Mouse (Mus musculus): ENCODE measurements around the gene Ifna5. TPM values are rescaled to one million over a fixed set of nuclear protein-coding genes. Genes with fewer than 3 reads are reported as not detected.
"Not testable (repeated sequence)": the region's sequence is repeated elsewhere in the genome, so short reads cannot be mapped to it uniquely, and the experiment has no call there.

Gene Ifna5
- not detected in 2 replicates for polyA plus RNA-seq (2015; fragmentation: Nextera tagmentation; extraction: Ambion mirVana)

GRCm38 (mm10) chr4:88835225-88835624 is at the start of gene Ifna5:
Ifna5 (plus strand) TSS chr4:88835525.
- 70% methylated on average over 1 of the region's 1 CpGs for WGBS
- H3K27ac ChIP-seq (ENCODE audit: low read length); H3K4me3 ChIP-seq (ENCODE audit: low read length); H3K27me3 ChIP-seq (ENCODE audit: control insufficient read depth, insufficient read depth, low read length); H3K4me2 ChIP-seq (ENCODE audit: low read depth, low read length); H3K36me3 ChIP-seq (ENCODE audit: control insufficient read depth, insufficient read depth); H3K9ac ChIP-seq (ENCODE audit: low read length); ATAC-seq (replicated peaks; ENCODE audit: extremely low read depth, insufficient read depth, low FRiP score); H3K4me1 ChIP-seq (ENCODE audit: control insufficient read depth, insufficient read depth, low read length); H3K9me3 ChIP-seq (replicated peaks; ENCODE audit: control insufficient read depth, low read length): not testable (repeated sequence)

- not testable (repeated sequence) for H3K9me3 ChIP-seq (replicated peaks; ENCODE audit: control insufficient read depth, low read length); H3K4me2 ChIP-seq (ENCODE audit: low read depth, low read length); ATAC-seq (replicated peaks; ENCODE audit: extremely low read depth, insufficient read depth, low FRiP score); H3K27me3 ChIP-seq (ENCODE audit: control insufficient read depth, insufficient read depth, low read length); H3K9ac ChIP-seq (ENCODE audit: low read length); H3K4me3 ChIP-seq (ENCODE audit: low read length); H3K27ac ChIP-seq (ENCODE audit: low read length); H3K4me1 ChIP-seq (ENCODE audit: control insufficient read depth, insufficient read depth, low read length); H3K36me3 ChIP-seq (ENCODE audit: control insufficient read depth, insufficient read depth)
- WGBS: 0% methylated on average over 1 of the region's 28 CpGs
These were observed 46.9 kb upstream of the Ifna5 start, which contains the start of gene Gm13277 for GRCm38 (mm10) chr4:88788402-88788801. Gm13277 (plus strand) TSS chr4:88788632.

DNA sequence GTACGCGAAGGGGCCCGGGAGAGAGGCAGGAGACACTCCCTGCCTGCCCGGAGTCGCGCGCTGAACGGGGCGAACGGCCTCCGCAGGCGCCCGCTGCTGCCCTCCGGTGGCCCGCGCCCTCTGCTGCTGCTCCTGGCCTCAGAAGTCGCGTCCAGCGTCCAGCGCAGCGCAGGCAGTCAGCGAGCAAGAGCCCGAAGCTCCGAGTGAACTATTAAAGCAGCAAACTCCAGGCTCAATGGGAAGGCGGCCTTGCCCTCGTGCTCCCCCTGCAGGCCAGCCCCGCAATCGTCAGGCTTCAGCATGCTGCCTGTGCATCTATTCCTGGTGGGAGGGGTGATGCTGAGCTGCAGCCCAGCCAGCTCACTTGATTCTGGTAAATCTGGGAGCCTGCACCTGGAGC is 44.1 kb upstream of the Ifna5 start, which contains the start of gene Gm13278:
Gene Gm13278, plus strand, starts transcription at position 301 of the 400 bp plus-strand sequence.
- not testable (repeated sequence) for ATAC-seq (replicated peaks; ENCODE audit: extremely low read depth, insufficient read depth, low FRiP score); H3K36me3 ChIP-seq (ENCODE audit: control insufficient read depth, insufficient read depth); H3K4me3 ChIP-seq (ENCODE audit: low read length); H3K27me3 ChIP-seq (ENCODE audit: control insufficient read depth, insufficient read depth, low read length); H3K4me1 ChIP-seq (ENCODE audit: control insufficient read depth, insufficient read depth, low read length); H3K9me3 ChIP-seq (replicated peaks; ENCODE audit: control insufficient read depth, low read length); H3K9ac ChIP-seq (ENCODE audit: low read length); H3K27ac ChIP-seq (ENCODE audit: low read length); H3K4me2 ChIP-seq (ENCODE audit: low read depth, low read length)
- WGBS: no CpG with 5 or more reads among the region's 28 CpGs

GRCm38 (mm10) chr4:88793936-88794675 is 41.2 kb upstream of the Ifna5 start, which contains the start of gene Gm13275:
Gm13275 (plus strand) TSS chr4:88794487.
- not testable (repeated sequence) for ATAC-seq (replicated peaks; ENCODE audit: extremely low read depth, insufficient read depth, low FRiP score); H3K9me3 ChIP-seq (replicated peaks; ENCODE audit: control insufficient read depth, low read length)
- WGBS: 0% methylated on average over 10 of the region's 52 CpGs

DNA sequence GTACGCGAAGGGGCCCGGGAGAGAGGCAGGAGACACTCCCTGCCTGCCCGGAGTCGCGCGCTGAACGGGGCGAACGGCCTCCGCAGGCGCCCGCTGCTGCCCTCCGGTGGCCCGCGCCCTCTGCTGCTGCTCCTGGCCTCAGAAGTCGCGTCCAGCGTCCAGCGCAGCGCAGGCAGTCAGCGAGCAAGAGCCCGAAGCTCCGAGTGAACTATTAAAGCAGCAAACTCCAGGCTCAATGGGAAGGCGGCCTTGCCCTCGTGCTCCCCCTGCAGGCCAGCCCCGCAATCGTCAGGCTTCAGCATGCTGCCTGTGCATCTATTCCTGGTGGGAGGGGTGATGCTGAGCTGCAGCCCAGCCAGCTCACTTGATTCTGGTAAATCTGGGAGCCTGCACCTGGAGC is 38.2 kb upstream of the Ifna5 start, which contains the start of gene Gm13279:
Gene Gm13279, plus strand, starts transcription at position 301 of the 400 bp plus-strand sequence.
- H3K36me3 ChIP-seq (ENCODE audit: control insufficient read depth, insufficient read depth); H3K4me2 ChIP-seq (ENCODE audit: low read depth, low read length); H3K27ac ChIP-seq (ENCODE audit: low read length); ATAC-seq (replicated peaks; ENCODE audit: extremely low read depth, insufficient read depth, low FRiP score); H3K9ac ChIP-seq (ENCODE audit: low read length); H3K4me1 ChIP-seq (ENCODE audit: control insufficient read depth, insufficient read depth, low read length); H3K27me3 ChIP-seq (ENCODE audit: control insufficient read depth, insufficient read depth, low read length); H3K9me3 ChIP-seq (replicated peaks; ENCODE audit: control insufficient read depth, low read length); H3K4me3 ChIP-seq (ENCODE audit: low read length): not testable (repeated sequence)
- WGBS: no CpG with 5 or more reads among the region's 28 CpGs

More at GRCm38 (mm10) chr4:88793936-88794675, 41.2 kb upstream of the Ifna5 start, which contains the start of gene Gm13275:
- not testable (repeated sequence) for H3K9ac ChIP-seq (ENCODE audit: low read length); H3K4me2 ChIP-seq (ENCODE audit: low read depth, low read length); H3K36me3 ChIP-seq (ENCODE audit: control insufficient read depth, insufficient read depth); H3K4me3 ChIP-seq (ENCODE audit: low read length); H3K27ac ChIP-seq (ENCODE audit: low read length); H3K4me1 ChIP-seq (ENCODE audit: control insufficient read depth, insufficient read depth, low read length); H3K27me3 ChIP-seq (ENCODE audit: control insufficient read depth, insufficient read depth, low read length)

GRCm38 (mm10) chr4:88799365-88799764 is 36.0 kb upstream of the Ifna5 start, which contains the start of gene Gm13285:
Gm13285 (plus strand) TSS chr4:88799665.
- ATAC-seq (replicated peaks; ENCODE audit: extremely low read depth, insufficient read depth, low FRiP score); H3K27me3 ChIP-seq (ENCODE audit: control insufficient read depth, insufficient read depth, low read length); H3K27ac ChIP-seq (ENCODE audit: low read length); H3K36me3 ChIP-seq (ENCODE audit: control insufficient read depth, insufficient read depth); H3K4me1 ChIP-seq (ENCODE audit: control insufficient read depth, insufficient read depth, low read length); H3K9me3 ChIP-seq (replicated peaks; ENCODE audit: control insufficient read depth, low read length); H3K9ac ChIP-seq (ENCODE audit: low read length); H3K4me2 ChIP-seq (ENCODE audit: low read depth, low read length); H3K4me3 ChIP-seq (ENCODE audit: low read length): not testable (repeated sequence)
- WGBS: 8% methylated on average over 5 of the region's 7 CpGs

DNA sequence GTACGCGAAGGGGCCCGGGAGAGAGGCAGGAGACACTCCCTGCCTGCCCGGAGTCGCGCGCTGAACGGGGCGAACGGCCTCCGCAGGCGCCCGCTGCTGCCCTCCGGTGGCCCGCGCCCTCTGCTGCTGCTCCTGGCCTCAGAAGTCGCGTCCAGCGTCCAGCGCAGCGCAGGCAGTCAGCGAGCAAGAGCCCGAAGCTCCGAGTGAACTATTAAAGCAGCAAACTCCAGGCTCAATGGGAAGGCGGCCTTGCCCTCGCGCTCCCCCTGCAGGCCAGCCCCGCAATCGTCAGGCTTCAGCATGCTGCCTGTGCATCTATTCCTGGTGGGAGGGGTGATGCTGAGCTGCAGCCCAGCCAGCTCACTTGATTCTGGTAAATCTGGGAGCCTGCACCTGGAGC is 32.4 kb upstream of the Ifna5 start, which contains the start of gene Gm13287:
Gene Gm13287, plus strand, starts transcription at position 301 of the 400 bp plus-strand sequence.
- H3K36me3 ChIP-seq (ENCODE audit: control insufficient read depth, insufficient read depth); H3K27me3 ChIP-seq (ENCODE audit: control insufficient read depth, insufficient read depth, low read length); H3K4me3 ChIP-seq (ENCODE audit: low read length); H3K9me3 ChIP-seq (replicated peaks; ENCODE audit: control insufficient read depth, low read length); ATAC-seq (replicated peaks; ENCODE audit: extremely low read depth, insufficient read depth, low FRiP score); H3K9ac ChIP-seq (ENCODE audit: low read length); H3K4me1 ChIP-seq (ENCODE audit: control insufficient read depth, insufficient read depth, low read length); H3K4me2 ChIP-seq (ENCODE audit: low read depth, low read length); H3K27ac ChIP-seq (ENCODE audit: low read length): not testable (repeated sequence)
- WGBS: no CpG with 5 or more reads among the region's 29 CpGs

GRCm38 (mm10) chr4:88805231-88805630 is 30.1 kb upstream of the Ifna5 start, which contains the start of gene Gm13288:
Gm13288 (plus strand) TSS chr4:88805531.
- not testable (repeated sequence) for H3K27ac ChIP-seq (ENCODE audit: low read length); H3K4me1 ChIP-seq (ENCODE audit: control insufficient read depth, insufficient read depth, low read length); H3K4me2 ChIP-seq (ENCODE audit: low read depth, low read length); ATAC-seq (replicated peaks; ENCODE audit: extremely low read depth, insufficient read depth, low FRiP score); H3K9ac ChIP-seq (ENCODE audit: low read length); H3K9me3 ChIP-seq (replicated peaks; ENCODE audit: control insufficient read depth, low read length); H3K36me3 ChIP-seq (ENCODE audit: control insufficient read depth, insufficient read depth); H3K27me3 ChIP-seq (ENCODE audit: control insufficient read depth, insufficient read depth, low read length)
- H3K4me3 ChIP-seq (ENCODE audit: low read length): peak within 1 kb of the TSS; percentile 34
- WGBS: no CpG with 5 or more reads among the region's 8 CpGs

DNA sequence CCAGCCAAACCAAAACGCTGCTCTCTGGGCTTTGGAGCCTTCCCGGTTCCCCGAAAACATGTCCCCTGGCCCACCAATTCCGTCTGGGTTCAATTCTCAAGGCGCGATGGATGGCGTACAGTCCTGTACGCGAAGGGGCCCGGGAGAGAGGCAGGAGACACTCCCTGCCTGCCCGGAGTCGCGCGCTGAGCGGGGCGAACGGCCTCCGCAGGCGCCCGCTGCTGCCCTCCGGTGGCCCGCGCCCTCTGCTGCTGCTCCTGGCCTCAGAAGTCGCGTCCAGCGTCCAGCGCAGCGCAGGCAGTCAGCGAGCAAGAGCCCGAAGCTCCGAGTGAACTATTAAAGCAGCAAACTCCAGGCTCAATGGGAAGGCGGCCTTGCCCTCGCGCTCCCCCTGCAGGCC is 29.6 kb upstream of the Ifna5 start:
- H3K9me3 ChIP-seq (replicated peaks; ENCODE audit: control insufficient read depth, low read length); H3K9ac ChIP-seq (ENCODE audit: low read length); H3K36me3 ChIP-seq (ENCODE audit: control insufficient read depth, insufficient read depth); H3K4me1 ChIP-seq (ENCODE audit: control insufficient read depth, insufficient read depth, low read length); H3K27me3 ChIP-seq (ENCODE audit: control insufficient read depth, insufficient read depth, low read length); H3K27ac ChIP-seq (ENCODE audit: low read length); ATAC-seq (replicated peaks; ENCODE audit: extremely low read depth, insufficient read depth, low FRiP score); H3K4me2 ChIP-seq (ENCODE audit: low read depth, low read length): not testable (repeated sequence)
- H3K4me3 ChIP-seq (ENCODE audit: low read length): peak overlapping the region; percentile 34
- 0% methylated on average over 9 of the region's 34 CpGs for WGBS
